Mouse (Mus musculus) gastrocnemius, postnatal 36 days (tissue): ENCODE results near the gene Emid1. TPM values are rescaled to one million over a fixed set of nuclear protein-coding genes. Genes with fewer than 3 reads are reported as not detected.
"Not testable (repeated sequence)": the region's sequence is repeated elsewhere in the genome, so short reads cannot be mapped to it uniquely, and the experiment has no call there.

Experiments used
- DNase-seq, 2 experiments: peaks; one replicate each; pipeline ENCODE4 v3.0.0; 2022
- intact Hi-C: fragments of 180-260 bp; cut with DNase I; formaldehyde crosslinking; loops from one replicate; pipeline ENCODE4 v1.15.1; 2025
- total RNA-seq, 2 experiments: library from RNA; stranded (reverse); gene quantifications; 2 replicates each; pipeline ENCODE4 v1.2.3; 2021

Gene Emid1
- total RNA-seq, 2 experiments from 2014 or later, result 11.7 to 17.6 TPM

DNA sequence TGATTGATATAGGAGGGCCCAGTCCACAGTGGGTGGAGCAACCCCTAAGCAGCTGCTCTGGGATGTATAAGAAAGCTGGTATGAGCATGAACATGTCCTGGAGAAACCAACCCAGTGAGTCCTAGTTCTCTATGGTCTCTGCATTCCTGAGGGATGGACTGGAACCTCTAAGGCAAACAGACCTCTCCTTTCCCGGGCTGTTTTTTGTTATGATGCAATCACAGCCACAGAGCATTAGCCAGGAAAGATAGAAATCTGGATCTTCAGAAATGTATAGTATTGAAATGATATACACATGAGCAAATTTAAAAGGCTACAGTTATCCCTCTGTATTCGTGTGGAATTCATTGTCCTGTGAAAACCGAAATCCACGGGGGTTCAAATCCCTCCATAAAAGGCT is 26.3 kb downstream of the Emid1 start:
- intact Hi-C loops, result no loop called here
- DNase-seq, result no peak

DNA sequence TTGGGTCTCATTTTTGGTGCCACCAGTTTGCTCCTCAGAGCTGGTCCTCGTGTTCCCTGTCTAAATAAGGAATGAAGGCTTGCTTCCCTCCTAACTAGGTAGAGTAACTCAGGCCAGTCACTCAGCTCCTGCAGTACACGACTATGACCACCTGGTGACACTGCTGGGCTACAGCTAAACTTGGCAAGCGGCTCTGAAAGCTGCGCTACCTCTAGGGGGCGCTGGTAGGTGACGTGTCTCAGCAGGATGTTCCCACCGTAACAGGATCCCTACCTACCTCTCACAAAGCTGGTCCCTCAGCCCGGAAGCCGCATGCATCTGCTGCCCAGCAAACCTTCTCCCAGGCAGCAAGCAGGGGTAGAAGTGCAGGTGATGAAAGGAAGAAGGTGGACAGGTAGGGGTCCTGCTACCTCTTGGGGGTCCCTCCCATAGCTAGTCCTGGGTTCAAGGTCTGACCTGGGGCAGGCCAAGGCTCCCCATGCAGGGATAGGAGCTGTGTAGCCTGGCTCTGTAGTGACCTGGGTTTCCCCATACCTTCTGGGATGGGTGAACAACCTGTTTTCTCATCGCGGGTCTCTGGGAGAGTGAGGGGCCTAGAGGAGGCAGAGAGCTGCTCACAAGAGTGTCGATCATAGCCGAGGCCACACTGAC is 37.0 kb downstream of the Emid1 start:
- intact Hi-C loops, result loop anchor here (5.0 to 10.0 kb wide), 3 partner anchors 47 to 357 kb away; partner anchors contain the start of gene Kremen1
- DNase-seq, result peak; percentile 80 to 81

DNA sequence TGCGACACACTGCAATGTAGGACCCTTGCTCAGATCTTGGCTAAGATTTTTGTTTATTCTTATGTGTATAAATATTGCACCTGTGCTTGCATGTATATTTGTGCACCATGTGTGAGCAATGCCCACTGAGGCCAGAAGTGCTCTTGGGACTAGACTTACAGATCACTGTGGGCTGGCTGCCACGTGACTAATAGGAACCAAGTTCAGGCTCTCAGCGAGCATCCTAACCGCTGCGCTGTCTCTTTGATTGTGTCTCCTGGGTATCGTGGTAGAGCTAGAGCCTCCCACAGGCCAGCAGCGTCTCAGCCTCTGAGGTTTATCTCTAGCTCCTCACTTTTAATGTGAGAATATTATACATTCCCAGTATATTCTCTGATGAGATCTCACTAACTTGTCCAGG is 38.4 kb downstream of the Emid1 start:
- intact Hi-C loops, result loop anchor here (10.0 kb wide), 1 partner anchor 151 kb away; the partner anchor contains the start of gene Kremen1
- no peak for DNase-seq

DNA sequence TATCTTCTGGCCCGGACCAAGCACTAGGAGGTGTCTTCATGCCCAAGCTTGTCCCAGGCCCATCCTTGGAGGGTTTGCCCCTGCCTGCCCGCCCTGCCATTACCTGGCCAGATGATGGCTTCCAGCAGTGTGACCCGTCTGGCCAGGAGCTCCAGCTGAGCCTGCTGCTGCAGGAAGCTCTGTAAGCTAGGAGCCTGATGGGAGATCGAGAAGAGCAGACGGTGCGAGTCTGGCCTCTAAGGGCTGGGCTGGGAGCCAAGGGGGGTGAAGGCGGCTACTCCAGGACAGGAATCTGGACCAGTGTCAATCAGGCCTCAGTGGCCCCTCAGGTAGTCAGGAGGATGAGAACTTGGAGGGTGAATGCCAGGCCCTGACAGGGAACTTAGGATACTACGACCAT is 42.6 kb downstream of the Emid1 start:
- no peak for DNase-seq
- intact Hi-C loops, result no loop called here

DNA sequence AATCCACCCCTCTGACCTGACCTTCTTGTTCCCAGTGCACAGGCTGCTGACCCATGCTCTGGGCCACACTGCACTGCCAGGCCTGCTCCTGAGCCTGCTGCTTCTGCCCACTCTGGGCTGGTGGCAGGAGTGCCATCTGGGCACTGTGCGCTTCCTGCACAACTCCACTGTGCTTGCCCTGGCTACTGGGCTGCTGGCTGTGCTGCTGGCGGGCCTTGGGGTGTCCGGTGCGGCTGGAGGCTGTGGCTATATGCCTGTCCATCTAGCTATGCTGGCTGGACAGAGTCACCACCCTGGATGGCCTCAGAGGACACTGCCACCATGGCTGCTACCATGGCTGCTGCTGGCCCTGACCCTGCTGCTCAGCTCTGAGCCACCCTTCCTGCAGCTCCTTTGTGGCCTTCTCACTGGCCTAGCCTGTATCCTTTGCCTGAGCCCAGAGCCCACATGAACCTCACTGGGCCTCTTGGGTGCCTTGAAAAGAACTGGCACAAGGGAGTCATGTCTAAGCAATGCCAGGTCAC is 48.0 kb downstream of the Emid1 start:
- no peak for DNase-seq
- intact Hi-C loops, result no loop called here

DNA sequence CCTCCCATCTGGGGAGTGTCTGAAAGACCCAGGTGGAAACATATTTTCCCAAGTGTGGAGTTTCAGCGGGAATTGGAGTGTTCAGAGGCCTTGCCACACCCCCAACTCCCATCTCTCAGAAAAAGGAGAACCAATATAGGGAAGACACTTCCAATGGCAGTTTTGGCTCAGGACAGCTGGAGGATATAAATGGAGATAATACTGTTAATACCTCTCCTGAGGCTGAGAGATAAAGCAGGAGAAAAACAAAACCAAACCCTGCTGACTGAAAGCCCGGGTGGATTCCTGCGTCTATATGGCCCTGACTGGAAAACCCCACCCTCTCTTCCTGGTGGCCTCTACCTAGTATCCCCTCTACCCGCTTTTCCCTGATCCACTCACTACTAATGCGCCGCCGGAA is 49.7 kb downstream of the Emid1 start:
- intact Hi-C loops, result no loop called here
- DNase-seq, result no peak

DNA sequence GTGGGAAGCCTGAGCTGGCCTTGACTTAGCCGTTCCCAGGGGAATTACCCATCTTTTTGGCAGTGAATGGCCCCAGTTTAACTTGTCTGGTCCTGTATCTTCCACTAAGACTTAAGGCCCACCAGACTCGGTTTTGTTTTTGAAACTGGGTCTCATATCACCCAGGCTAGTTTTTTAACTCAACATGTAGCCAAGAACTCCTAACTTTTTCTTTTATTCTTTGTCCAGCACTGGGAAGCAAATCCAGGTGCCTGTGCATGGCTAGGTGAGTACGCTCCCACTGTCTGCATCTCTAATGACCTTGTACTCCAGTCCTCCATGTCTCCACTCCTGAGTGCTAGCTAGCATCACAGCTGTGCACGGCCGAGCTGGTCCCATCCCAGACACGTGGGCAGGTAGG is 50.4 kb downstream of the Emid1 start:
- intact Hi-C loops, result no loop called here
- no peak for DNase-seq

DNA sequence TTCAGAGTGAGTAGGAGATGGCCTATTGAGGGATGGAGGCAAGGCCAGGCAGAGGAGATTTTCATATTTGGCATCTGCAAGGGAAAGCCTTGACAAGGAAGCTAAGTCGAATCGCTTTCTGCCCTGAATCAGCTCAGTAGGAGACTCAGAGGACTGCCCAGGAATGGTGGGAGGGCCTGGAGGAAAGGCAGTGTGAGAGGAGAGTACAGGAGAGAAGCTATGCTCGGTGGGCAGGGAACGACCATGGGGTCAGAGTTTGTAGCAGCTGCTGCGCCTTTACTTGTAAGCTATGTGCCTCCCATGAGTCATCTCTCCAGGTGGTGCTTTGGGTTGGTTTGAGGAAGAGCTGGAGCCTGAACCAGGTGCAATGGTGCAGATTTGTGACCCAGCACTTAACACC is 51.3 kb downstream of the Emid1 start:
- intact Hi-C loops, result no loop called here
- DNase-seq, result no peak

DNA sequence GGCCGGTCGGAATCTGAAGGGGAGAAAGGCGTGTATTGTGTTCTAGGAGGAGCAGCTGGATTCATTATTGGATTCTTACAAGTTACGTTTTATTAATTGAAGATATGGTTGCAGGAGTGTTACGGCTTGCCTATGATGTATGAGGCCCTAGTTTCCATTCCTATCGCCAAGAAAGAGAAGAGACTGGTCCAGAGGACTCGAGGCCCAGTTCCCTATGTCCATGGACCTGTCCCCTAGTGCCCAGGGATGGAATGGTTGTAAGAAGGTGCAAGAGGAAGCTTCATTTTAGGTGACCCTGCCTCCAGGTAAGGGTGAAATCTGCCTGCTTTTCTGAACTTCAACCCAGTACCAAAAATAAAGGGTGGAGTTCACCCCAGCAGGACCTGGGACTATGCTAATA is 51.8 kb downstream of the Emid1 start:
- intact Hi-C loops, result no loop called here
- DNase-seq, result no peak

DNA sequence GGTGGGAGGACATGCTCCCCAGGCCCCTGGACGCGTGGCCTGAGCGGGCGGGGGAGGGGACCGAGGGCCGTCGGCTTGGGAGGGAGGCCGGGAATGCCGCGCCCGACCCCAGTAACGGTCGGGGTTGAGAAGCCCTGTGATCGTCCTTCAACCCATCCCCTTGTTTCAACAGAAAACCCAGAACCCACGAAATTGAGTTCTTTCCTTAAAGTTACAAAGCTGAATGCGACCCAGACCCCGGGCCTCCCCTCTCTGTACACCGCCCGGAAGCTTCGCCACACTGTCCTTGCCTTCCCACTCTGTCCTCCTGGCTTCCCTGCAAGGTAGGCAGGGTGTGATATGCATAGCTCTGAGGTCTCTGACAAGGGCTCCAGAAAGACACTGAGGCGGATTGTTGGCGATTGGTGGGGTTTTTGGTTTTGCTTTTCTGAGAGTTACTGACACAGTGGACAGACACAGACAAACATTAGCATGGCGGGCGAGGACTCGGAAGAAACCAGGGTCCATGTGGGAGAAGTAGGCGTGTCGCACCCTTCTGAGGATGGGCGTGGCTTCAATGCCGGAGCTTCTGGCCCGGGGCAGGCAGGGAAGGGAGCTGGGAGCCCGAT is 52.4 kb downstream of the Emid1 start:
- intact Hi-C loops, result loop anchor here (2.0 kb wide), 1 partner anchor 35 kb away; the partner anchor contains the start of gene Gas2l1
- DNase-seq, result peak; percentile 76 to 79

DNA sequence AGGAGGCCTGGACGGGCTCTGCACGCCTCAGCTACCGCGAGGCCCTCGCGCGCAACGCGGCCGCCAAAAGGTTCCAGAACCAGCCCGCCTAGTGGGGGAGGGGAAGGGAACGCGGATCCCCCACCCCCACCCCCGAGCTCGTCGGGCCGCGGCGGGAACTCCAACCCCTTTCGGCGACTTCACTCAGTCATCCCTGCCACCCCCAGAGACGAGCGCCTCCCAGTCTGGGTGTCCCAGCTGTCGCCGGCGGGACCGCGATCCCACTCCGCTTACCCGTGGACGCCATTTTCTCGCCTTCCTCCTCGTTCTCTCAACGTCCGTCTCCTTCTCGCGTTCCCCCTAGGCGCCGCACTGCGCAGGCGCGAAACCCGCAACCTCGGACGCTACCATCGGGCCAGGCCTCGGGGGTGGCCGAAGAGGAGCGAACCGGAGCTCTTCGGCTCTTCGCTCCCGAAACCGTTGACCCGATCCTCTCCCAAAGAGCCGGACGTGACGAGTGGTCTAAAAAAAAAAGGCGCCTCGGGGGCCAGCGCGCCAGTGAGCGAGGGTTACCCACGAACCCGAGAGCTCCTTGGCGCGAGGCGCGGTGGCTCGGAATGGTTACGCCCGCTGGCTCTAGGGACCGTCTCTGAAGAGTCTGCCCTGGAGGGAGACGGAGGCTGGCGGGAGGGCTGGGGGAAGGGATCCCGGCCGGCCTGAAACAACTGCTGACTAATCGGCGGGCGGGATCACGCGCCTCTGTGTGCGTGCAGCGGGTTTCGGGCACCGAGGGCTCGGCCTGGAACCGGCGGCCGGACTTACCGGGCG is 53.1 kb downstream of the Emid1 start, which contains the start of the genes Rhbdd3 and Ewsr1:
Gene Rhbdd3, plus strand, starts transcription at position 191 of the 807 bp plus-strand sequence.
Gene Ewsr1, minus strand, starts transcription at position 531 of the 807 bp plus-strand sequence.
- DNase-seq, result peak; percentile 95 to 99
- intact Hi-C loops, result loop anchor here (1.0 to 2.0 kb wide), 2 partner anchors 23 to 34 kb away; partner anchors contain the start of gene Gas2l1

DNA sequence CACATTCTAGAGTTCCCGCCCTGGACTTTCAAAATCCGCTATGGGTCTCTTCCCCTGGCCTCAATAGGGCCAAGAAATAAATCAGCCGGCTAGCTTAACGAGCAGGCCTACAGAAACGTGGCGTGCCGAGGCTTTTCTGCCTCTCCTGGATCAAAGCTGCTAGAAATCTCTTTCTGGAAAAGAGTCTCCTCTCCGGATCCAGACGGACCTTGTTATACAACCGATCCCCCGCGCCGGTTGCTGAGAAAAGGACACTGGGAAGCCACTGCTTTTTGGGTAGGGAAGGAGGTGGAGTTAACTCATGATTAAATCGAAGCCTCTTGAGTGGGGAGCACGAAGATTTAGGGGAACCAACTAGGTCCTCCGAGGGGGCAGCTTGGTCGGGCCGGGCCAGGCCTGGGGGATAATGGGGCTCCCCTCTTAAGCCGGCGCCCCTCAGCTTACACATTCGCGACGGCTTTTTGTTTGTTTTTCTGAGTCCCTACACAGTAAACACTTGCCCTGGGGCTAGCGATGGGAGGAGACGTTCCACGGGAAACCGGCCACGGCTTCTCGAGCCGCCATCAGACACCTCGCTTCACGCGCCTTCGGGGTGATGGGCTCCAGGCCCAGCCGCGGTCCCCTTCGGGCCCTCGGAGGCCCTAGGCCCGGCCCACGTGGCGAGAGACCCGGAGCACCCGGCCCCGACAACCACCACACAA is 53.9 kb downstream of the Emid1 start:
- DNase-seq, result peak; percentile 29 to 52
- intact Hi-C loops, result loop anchor here (1.0 to 2.0 kb wide), 2 partner anchors 22 to 33 kb away; partner anchors contain the start of gene Gas2l1

DNA sequence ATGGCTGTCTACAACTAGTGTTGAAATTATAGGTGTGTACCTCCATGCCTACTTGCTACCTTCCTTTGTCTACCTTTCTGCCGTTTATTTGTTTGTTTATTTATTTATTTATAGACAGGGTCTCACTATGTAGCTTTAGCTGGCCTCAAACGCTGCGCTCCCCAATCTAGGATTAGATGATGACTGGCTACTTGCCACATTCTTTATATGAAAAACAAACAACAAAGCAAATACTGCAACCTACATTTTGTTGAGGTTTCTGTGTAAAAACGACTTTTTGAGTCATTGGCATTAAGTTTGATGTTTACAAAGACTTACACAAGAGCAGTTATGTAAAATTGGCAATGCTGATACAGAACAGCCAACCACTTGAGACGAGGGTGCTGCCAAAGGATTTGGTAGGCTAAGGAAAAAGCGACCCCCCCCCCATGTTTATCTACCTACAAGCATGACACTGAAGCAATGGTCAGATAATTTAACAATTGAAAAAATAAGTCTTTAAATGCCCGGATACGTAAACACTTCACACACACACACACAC is 55.5 kb downstream of the Emid1 start:
- intact Hi-C loops, result no loop called here
- DNase-seq, result no peak

DNA sequence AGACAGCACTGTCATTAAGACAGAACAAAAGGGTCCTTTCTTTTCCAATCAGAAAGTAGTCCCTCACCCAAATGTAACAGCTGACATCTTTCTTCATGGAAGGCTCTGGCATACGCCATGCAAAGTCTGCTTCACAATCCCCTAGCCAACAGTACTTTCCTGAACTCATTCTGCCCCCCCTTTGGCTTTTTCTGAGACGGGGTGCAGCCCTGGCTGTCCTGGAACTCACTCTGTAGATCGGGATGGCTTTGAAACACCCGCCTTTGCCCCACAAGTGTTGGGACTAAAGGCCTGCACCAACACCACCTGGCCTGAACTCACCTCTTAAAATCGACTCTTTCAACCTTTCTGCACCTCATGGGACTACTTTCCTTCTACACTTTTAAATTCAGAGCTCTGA is 56.2 kb downstream of the Emid1 start:
- intact Hi-C loops, result no loop called here
- DNase-seq, result no peak

DNA sequence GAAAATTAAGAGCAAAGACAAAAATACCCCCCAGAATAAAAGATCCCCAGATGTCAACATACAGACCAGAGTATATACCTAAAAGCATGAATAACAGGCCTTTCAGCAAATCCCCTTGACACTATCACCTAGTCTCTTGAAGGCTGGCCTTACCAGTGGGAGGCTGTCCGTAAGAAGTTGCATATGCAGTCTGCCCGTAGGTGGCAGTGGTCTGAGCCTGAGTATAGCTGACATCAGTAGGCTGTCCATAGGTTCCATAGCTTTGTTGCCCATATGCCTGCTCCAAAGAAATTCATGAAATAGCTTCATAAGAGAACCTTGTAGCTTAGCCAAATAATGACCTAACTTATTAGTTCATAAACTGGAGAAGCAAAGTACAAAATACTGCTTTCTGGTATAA is 60.4 kb downstream of the Emid1 start:
- no peak for DNase-seq
- intact Hi-C loops, result no loop called here

DNA sequence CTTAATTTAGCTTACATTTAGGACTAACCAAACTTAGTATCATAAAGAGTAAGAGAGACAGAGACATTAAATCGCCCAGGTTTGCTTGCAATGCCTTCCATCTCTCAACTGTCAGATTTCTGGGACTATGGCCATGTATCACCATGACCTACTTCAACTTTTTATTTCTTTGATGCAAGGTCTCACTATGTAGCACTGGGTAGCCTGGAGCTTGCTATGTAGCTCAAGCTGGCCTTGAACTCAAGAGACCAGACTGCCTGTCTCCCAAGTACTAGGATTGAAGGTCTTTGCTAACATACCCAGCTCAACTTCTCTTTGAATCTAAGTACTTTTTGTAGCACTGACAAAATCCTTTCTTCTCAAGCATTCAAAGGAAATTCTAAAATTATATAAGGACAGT is 62.9 kb downstream of the Emid1 start:
- no peak for DNase-seq
- intact Hi-C loops, result no loop called here

DNA sequence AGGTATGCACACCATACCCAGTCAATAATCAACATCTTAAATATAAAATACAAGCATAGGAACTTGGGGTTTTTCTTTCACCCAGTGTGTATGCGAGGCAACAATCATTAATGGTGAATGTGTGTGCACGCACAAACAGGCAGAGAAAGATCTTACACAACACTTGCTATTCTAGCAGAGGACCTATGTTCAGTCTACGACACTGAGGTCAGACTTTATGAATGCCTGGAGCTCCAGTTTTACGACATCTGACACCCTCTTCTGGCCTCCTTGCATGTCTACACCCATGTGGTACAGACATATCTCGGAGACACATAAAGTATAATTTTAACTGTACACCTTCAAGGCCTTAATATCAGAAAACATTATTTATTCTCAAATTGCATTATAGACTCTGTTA is 75.2 kb downstream of the Emid1 start:
- intact Hi-C loops, result loop anchor here (1.0 kb wide), 1 partner anchor 21 kb away; the partner anchor contains the start of gene Rhbdd3
- DNase-seq, result not testable (repeated sequence)

DNA sequence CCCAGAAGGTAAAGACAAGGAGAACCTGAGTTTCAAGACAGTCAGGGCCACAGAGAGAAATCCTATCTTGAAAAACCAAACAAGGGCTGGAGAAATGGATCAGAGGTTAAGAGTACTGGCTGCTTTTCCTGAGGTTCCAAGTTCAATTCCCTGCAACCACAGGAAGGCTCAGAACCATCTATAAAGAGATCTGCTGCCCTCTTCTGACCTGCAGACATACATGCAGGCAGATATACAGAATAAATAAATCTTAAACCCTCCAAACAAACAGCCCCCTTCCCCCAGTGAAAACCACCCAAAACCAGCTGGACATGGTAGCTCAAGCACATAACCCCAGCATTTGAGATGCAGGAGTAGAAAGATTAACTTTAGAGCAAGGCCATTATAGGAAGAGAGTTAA is 76.3 kb downstream of the Emid1 start:
- DNase-seq, result no peak
- intact Hi-C loops, result loop anchor here (1.0 kb wide), 1 partner anchor 23 kb away; the partner anchor contains the start of gene Rhbdd3

DNA sequence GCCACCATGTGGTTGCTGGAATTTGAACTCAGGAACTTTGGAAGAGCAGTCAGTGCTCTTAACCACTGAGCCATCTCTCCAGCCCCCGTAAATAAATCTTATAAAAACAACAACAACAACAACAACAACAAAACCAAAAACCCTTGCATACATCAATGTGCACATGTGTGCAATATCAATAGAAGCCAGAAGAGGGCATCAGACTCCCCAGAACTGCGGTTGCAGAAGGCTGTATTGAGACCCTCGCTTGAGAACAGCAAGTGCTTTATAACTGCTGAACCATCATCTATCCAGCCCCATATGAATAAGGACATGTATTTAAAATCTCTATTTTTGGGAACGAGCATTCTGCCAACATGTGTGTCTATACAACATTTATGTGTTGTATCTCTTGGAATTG is 77.2 kb downstream of the Emid1 start:
- intact Hi-C loops, result no loop called here

More for the DNA sequence above, 77.2 kb downstream of the Emid1 start:
- no peak for DNase-seq
